Mouse (Mus musculus) embryonic fibroblast, embryonic 13.5 days (primary cell): ENCODE measurements around the gene Orai3. TPM values are rescaled to one million over a fixed set of nuclear protein-coding genes. Genes with fewer than 3 reads are reported as not detected.

ENCODE experiments used
- H3K27ac ChIP-seq: 2 replicates; pipeline ENCODE4 v1.5.1; 2012; ENCODE audit warnings: low read length, control low read depth, inconsistent platforms; ENCODE audit not compliant: insufficient read depth
- H3K4me1 ChIP-seq: 2 replicates; pipeline ENCODE4 v1.6.1; 2011; ENCODE audit warnings: low read length; ENCODE audit not compliant: control insufficient read depth, insufficient read depth
- H3K4me3 ChIP-seq: 2 replicates; pipeline ENCODE4 v1.5.1; 2011; ENCODE audit warnings: mild to moderate bottlenecking, control low read depth, low read length; ENCODE audit not compliant: insufficient read depth
- CTCF ChIP-seq: IDR thresholded peaks from 2 replicates; pipeline ENCODE4 v1.5.1; 2011; ENCODE audit warnings: mild to moderate bottlenecking, control low read depth, low read length, moderate library complexity, borderline replicate concordance; ENCODE audit not compliant: insufficient read depth
- POLR2A ChIP-seq: IDR thresholded peaks from 2 replicates; pipeline ENCODE4 v1.6.1; 2011; ENCODE audit warnings: low read depth, mild to moderate bottlenecking, control low read depth, low read length, moderate library complexity
- polyA plus RNA-seq: library from polyadenylated mRNA; stranded (reverse); fragments of >200 nt; gene quantifications from 2 replicates; pipeline ENCODE4 v1.2.4, GENCODE M21; 2011; ENCODE audit warnings: low read depth; ENCODE audit not compliant: missing spikeins, insufficient read length

Gene Orai3
- polyA plus RNA-seq, 1 experiment = 19.8 TPM

GRCm38 (mm10) chr7:127797076-127797845 lies 27.6 kb downstream of the Orai3 start:
- no peak for TF ChIP-seq CTCF
- no peak for TF ChIP-seq POLR2A

GRCm38 (mm10) chr7:127798591-127798990 lies 29.0 kb downstream of the Orai3 start:
- Histone ChIP-seq H3K27ac (no peak overlapping the region), H3K4me3 (no peak overlapping the region), H3K4me1 (no peaks in the 10 kb centered on the region)
- TF ChIP-seq POLR2A (no peak), CTCF (no peak)

More at GRCm38 (mm10) chr7:127797076-127797845, 27.6 kb downstream of the Orai3 start:
- Histone ChIP-seq H3K27ac (no peak overlapping the region), H3K4me1 (no peaks in the 10 kb centered on the region), H3K4me3 (no peak overlapping the region)

- no peaks in the 10 kb centered on the region for H3K4me1 ChIP-seq
- no peak overlapping the region for H3K27ac ChIP-seq
- no peak overlapping the region for H3K4me3 ChIP-seq
- no peak for TF ChIP-seq POLR2A
These were observed 29.6 kb downstream of the Orai3 start for GRCm38 (mm10) chr7:127799211-127799610.

- TF ChIP-seq CTCF = no peak
- TF ChIP-seq POLR2A = no peak
- no peak overlapping the region for H3K27ac ChIP-seq
- no peaks in the 10 kb centered on the region for H3K4me1 ChIP-seq
- no peak overlapping the region for H3K4me3 ChIP-seq
These were observed 30.1 kb downstream of the Orai3 start for GRCm38 (mm10) chr7:127799738-127800137.

GRCm38 (mm10) chr7:127800435-127801009 lies 30.9 kb downstream of the Orai3 start, which contains the start of gene Hsd3b7:
Hsd3b7 (plus strand) TSS chr7:127800604.
- no peak within 1 kb of the TSS for H3K4me3 ChIP-seq
- peak; percentile 47; the same call in 1 of the 2 replicates for TF ChIP-seq CTCF
- TF ChIP-seq POLR2A = peak; percentile 73
- no peaks in the 10 kb centered on the region for H3K4me1 ChIP-seq
- no peak within 1 kb of the TSS for H3K27ac ChIP-seq

- Histone ChIP-seq H3K27ac (no peak overlapping the region), H3K4me3 (no peak overlapping the region), H3K4me1 (no peaks in the 10 kb centered on the region)
- TF ChIP-seq POLR2A (no peak), CTCF (no peak)
These were observed 31.5 kb downstream of the Orai3 start for GRCm38 (mm10) chr7:127801010-127801621.

GRCm38 (mm10) chr7:127802313-127802712 lies 32.7 kb downstream of the Orai3 start:
- TF ChIP-seq CTCF (no peak), POLR2A (no peak)
- no peaks in the 10 kb centered on the region for H3K4me1 ChIP-seq
- no peak overlapping the region for H3K4me3 ChIP-seq
- H3K27ac ChIP-seq = no peak overlapping the region

GRCm38 (mm10) chr7:127808821-127809220 lies 39.2 kb downstream of the Orai3 start:
- Histone ChIP-seq H3K4me1 (no peaks in the 10 kb centered on the region), H3K4me3 (no peak overlapping the region), H3K27ac (no peak overlapping the region)
- TF ChIP-seq CTCF (no peak), POLR2A (no peak)

- TF ChIP-seq POLR2A (no peak), CTCF (no peak)
- H3K4me1 ChIP-seq = no peaks in the 10 kb centered on the region
- no peak overlapping the region for H3K4me3 ChIP-seq
- H3K27ac ChIP-seq = no peak overlapping the region
These were observed 40.2 kb downstream of the Orai3 start for GRCm38 (mm10) chr7:127809846-127810245.

GRCm38 (mm10) chr7:127810650-127811049 lies 41.0 kb downstream of the Orai3 start:
- Histone ChIP-seq H3K4me1 (no peaks in the 10 kb centered on the region), H3K27ac (no peak overlapping the region), H3K4me3 (no peak overlapping the region)
- no peak for TF ChIP-seq CTCF
- no peak for TF ChIP-seq POLR2A
